Mouse (Mus musculus) brain, embryonic 14.5 days (tissue): Measurements from ENCODE around the gene Hdgf.

ENCODE experiments used
- CTCF ChIP-seq: fragments of 200-500 bp; IDR thresholded peaks from 2 replicates; pipeline ENCODE4 v1.5.1; 2012; ENCODE audit warnings: inconsistent platforms, mild to moderate bottlenecking, moderate library complexity, borderline replicate concordance; ENCODE audit not compliant: insufficient read depth, insufficient read length; ENCODE audit errors: extremely low read depth
- POLR2A ChIP-seq: fragments of 200-500 bp; IDR thresholded peaks from 2 replicates; pipeline ENCODE4 v1.6.1; 2012; ENCODE audit warnings: mild to moderate bottlenecking, inconsistent platforms, borderline replicate concordance; ENCODE audit not compliant: poor library complexity, insufficient read depth, insufficient read length, severe bottlenecking; ENCODE audit errors: extremely low read depth

DNA sequence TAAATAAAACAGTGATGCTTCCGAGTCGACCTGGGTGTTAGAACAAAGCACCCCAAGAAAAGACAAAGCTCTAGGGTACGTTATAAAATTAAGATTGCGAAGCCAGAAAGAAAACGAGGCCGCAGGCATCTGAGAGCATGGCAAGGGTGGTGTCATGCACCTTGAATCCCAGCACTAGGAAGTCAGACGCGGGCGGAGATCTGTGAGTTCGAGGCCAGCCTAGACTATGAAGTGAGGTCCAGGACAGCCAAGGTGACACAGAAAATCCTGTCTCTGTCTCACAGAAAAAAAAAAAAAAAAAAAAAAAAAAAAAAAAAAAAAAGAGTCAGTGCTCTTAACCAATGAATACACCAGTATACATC lies 20.1 kb upstream of the Hdgf start:
- TF ChIP-seq POLR2A (no peak), CTCF (no peak)
